In genomic region chr2:156547123-156547891, GRCm38 (mm10) we compare ENCODE assay signal across 8 mouse cellular contexts. TPM values are rescaled to one million over a fixed set of nuclear protein-coding genes. Genes with fewer than 3 reads are reported as not detected.
A peak's percentile ranks its signal among the peaks of the same experiment; 100 is the strongest.
DNase-seq lines count a peak whose midpoint lies in the region; ATAC-seq and TF ChIP-seq lines count a peak whose summit lies in the region.

Gene Aar2 (plus strand): TSS chr2:156547584.

- ATAC-seq in heart, embryonic 15.5 days (replicated peaks; ENCODE audit: insufficient number of reproducible peaks, insufficient read depth, low FRiP score, low read depth) = no peak
- peak; percentile 54 for ATAC-seq in liver, embryonic 15.5 days (ENCODE audit: insufficient read depth)
- ATAC-seq in neural tube, embryonic 12.5 days (ENCODE audit: low FRiP score, low read depth) = 0 out of 2 replicates have a peak, but pooled peaks have one; percentile 41

- H3K4me3 ChIP-seq in forebrain, embryonic 10.5 days = peak within 1 kb of the TSS; percentile 77
- H3K4me3 ChIP-seq in heart, embryonic 15.5 days = peak within 1 kb of the TSS; percentile 90
- H3K4me3 ChIP-seq in liver, embryonic 15.5 days (replicated peaks) = peak within 1 kb of the TSS; percentile 91
- H3K4me3 ChIP-seq in neural tube, embryonic 12.5 days = peak within 1 kb of the TSS; percentile 73
- peak within 1 kb of the TSS; percentile 93 for H3K4me3 ChIP-seq in testis, adult 2 months (ENCODE audit: control insufficient read depth, low read depth, low read length)

- H3K27ac ChIP-seq in forebrain, embryonic 10.5 days = peak within 1 kb of the TSS; percentile 89
- H3K27ac ChIP-seq in heart, embryonic 15.5 days = peak within 1 kb of the TSS; percentile 72
- peak within 1 kb of the TSS; percentile 76 for H3K27ac ChIP-seq in liver, embryonic 15.5 days (replicated peaks)
- no peak within 1 kb of the TSS; the same call in 1 of the 2 replicates for H3K27ac ChIP-seq in neural tube, embryonic 12.5 days
- H3K27ac ChIP-seq in testis, adult 2 months (ENCODE audit: control insufficient read depth, insufficient read depth, low read depth, low read length) = peak within 1 kb of the TSS; percentile 88

- H3K4me2 ChIP-seq in heart, embryonic 15.5 days = peak within 1 kb of the TSS; percentile 74
- H3K4me2 ChIP-seq in liver, embryonic 15.5 days = peak within 1 kb of the TSS; percentile 76
- H3K4me2 ChIP-seq in neural tube, embryonic 12.5 days (replicated peaks) = peak within 1 kb of the TSS; percentile 76

- no peaks in the 10 kb centered on the region for H3K27me3 ChIP-seq in forebrain, embryonic 10.5 days (ENCODE audit: poor library complexity, severe bottlenecking)
- no peaks in the 10 kb centered on the region for H3K27me3 ChIP-seq in heart, embryonic 15.5 days
- H3K27me3 ChIP-seq in liver, embryonic 15.5 days = no peaks in the 10 kb centered on the region
- no peaks in the 10 kb centered on the region for H3K27me3 ChIP-seq in neural tube, embryonic 12.5 days (replicated peaks)
- no peaks in the 10 kb centered on the region for H3K27me3 ChIP-seq in testis, adult 2 months (ENCODE audit: control insufficient read depth, insufficient read depth, low read length)

- H3K36me3 ChIP-seq in forebrain, embryonic 10.5 days (replicated peaks) = peaks cover 22% of the 10 kb centered on the region
- H3K36me3 ChIP-seq in heart, embryonic 15.5 days = peaks cover 12% of the 10 kb centered on the region
- peaks cover 25% of the 10 kb centered on the region for H3K36me3 ChIP-seq in liver, embryonic 15.5 days (replicated peaks)
- peaks cover 16% of the 10 kb centered on the region for H3K36me3 ChIP-seq in neural tube, embryonic 12.5 days
- H3K36me3 ChIP-seq in testis, adult 2 months (ENCODE audit: control insufficient read depth, insufficient read depth, low read length) = no peaks in the 10 kb centered on the region; the same call in 1 of the 2 replicates

- H3K4me1 ChIP-seq in forebrain, embryonic 10.5 days = peaks cover 22% of the 10 kb centered on the region
- peaks cover 19% of the 10 kb centered on the region for H3K4me1 ChIP-seq in heart, embryonic 15.5 days (replicated peaks)
- peaks cover 27% of the 10 kb centered on the region for H3K4me1 ChIP-seq in liver, embryonic 15.5 days (replicated peaks)
- peaks cover 18% of the 10 kb centered on the region for H3K4me1 ChIP-seq in neural tube, embryonic 12.5 days
- peaks cover 4% of the 10 kb centered on the region; the same call in 1 of the 2 replicates for H3K4me1 ChIP-seq in testis, adult 2 months (ENCODE audit: control insufficient read depth, insufficient read depth, low read length)

- H3K9ac ChIP-seq in heart, embryonic 15.5 days = peak within 1 kb of the TSS; percentile 92
- H3K9ac ChIP-seq in liver, embryonic 15.5 days = peak within 1 kb of the TSS; percentile 84
- H3K9ac ChIP-seq in neural tube, embryonic 12.5 days = peak within 1 kb of the TSS; percentile 81

- DNase-seq in CD8-positive naive resting alpha-beta T cell, adult 2 months (ENCODE audit: low read depth in 2 of 2, low spot score in 2 of 2) = peak; percentile 85 to 86
- peak; percentile 83 for DNase-seq in c-Kit-positive CD71-negative TER-119-negative erythroid progenitor cells, embryonic 14.5 days (ENCODE audit: low read depth)
- peak; percentile 73 for DNase-seq in forebrain, embryonic 10.5 days (ENCODE audit: extremely low spot score, low spot score)
- DNase-seq in kidney, postnatal 25 days = peak; percentile 83 to 86

- WGBS in forebrain, embryonic 10.5 days = 6% methylated on average over 39 of the region's 39 CpGs
- 5% methylated on average over 39 of the region's 39 CpGs for WGBS in heart, embryonic 15.5 days
- 4% methylated on average over 39 of the region's 39 CpGs for WGBS in liver, embryonic 15.5 days (ENCODE audit: insufficient replicate concordance)
- 6% methylated on average over 39 of the region's 39 CpGs for WGBS in neural tube, embryonic 12.5 days

- H3K9me3 ChIP-seq in forebrain, embryonic 10.5 days = no peaks in the 10 kb centered on the region
- H3K9me3 ChIP-seq in heart, embryonic 15.5 days (replicated peaks) = no peaks in the 10 kb centered on the region
- H3K9me3 ChIP-seq in liver, embryonic 15.5 days (replicated peaks) = no peaks in the 10 kb centered on the region
- no peaks in the 10 kb centered on the region for H3K9me3 ChIP-seq in neural tube, embryonic 12.5 days

- no peak for TF ChIP-seq CTCF in testis, adult 2 months (IDR thresholded peaks at IDR 0.05; ENCODE audit: control insufficient read depth, insufficient read depth, insufficient replicate concordance, low read depth, low read length)

- peak; percentile 84 for TF ChIP-seq POLR2A in testis, adult 2 months (IDR thresholded peaks at IDR 0.05; ENCODE audit: control insufficient read depth, low read depth, low read length)

RNA-seq across cellular contexts. Expression of gene Aar2, which starts in this region (rescaled TPM):
- 51.6 and 53.4 TPM in 2 replicates for polyA plus RNA-seq in forebrain, embryonic 10.5 days (2016; fragmentation: Nextera tagmentation; extraction: Ambion mirVana)
- 20.0 and 24.2 TPM in 2 replicates for polyA plus RNA-seq in heart, embryonic 15.5 days (2015; fragmentation: Nextera tagmentation; extraction: Ambion mirVana)
- polyA plus RNA-seq in liver, embryonic 15.5 days (2015; fragmentation: Nextera tagmentation; extraction: Ambion mirVana) = 12.2 and 12.3 TPM in 2 replicates
- polyA plus RNA-seq in neural tube, embryonic 12.5 days (2016; fragmentation: Nextera tagmentation; extraction: Ambion mirVana) = 42.0 and 44.2 TPM in 2 replicates
- 13.8 and 16.2 TPM in 2 replicates for polyA plus RNA-seq in testis, adult 2 months (2012; rRNA removed)
